Mouse (Mus musculus) hindbrain, embryonic 15.5 days (tissue): ENCODE results near the gene Col4a5. TPM values are rescaled to one million over a fixed set of nuclear protein-coding genes. Genes with fewer than 3 reads are reported as not detected.
A peak's percentile ranks its signal among the peaks of the same experiment; 100 is the strongest.

Experiments
- ATAC-seq: fragments of 200-750 bp; cut with Nextera tagmentation; 2 replicates; pipeline ENCODE4 v1.8.0; 2017; ENCODE audit warnings: low read depth, moderate number of reproducible peaks, moderate TSS enrichment; ENCODE audit not compliant: low FRiP score
- H3K27ac ChIP-seq: fragments of 300-500 bp; sonication (generic); replicated peaks from 2 replicates; pipeline ENCODE4 v1.5.1; 2015; ENCODE audit warnings: mild to moderate bottlenecking, inconsistent platforms
- H3K27me3 ChIP-seq: fragments of 300-500 bp; sonication (generic); 2 replicates; pipeline ENCODE4 v1.6.1; 2015; ENCODE audit warnings: control low read depth, inconsistent platforms
- H3K36me3 ChIP-seq: fragments of 300-500 bp; sonication (generic); 2 replicates; pipeline ENCODE4 v1.6.1; 2015; ENCODE audit warnings: control low read depth, inconsistent platforms
- H3K4me1 ChIP-seq: fragments of 300-500 bp; sonication (generic); replicated peaks from 2 replicates; pipeline ENCODE4 v1.6.1; 2015; ENCODE audit warnings: control low read depth, inconsistent platforms
- H3K4me2 ChIP-seq: fragments of 300-500 bp; sonication (generic); 2 replicates; pipeline ENCODE4 v1.6.1; 2015; ENCODE audit warnings: moderate library complexity, mild to moderate bottlenecking, inconsistent platforms
- H3K4me3 ChIP-seq: fragments of 300-500 bp; sonication (generic); 2 replicates; pipeline ENCODE4 v1.5.1; 2015; ENCODE audit warnings: mild to moderate bottlenecking, inconsistent platforms
- H3K9ac ChIP-seq: fragments of 300-500 bp; sonication (generic); 2 replicates; pipeline ENCODE4 v1.6.1; 2015; ENCODE audit warnings: inconsistent platforms
- H3K9me3 ChIP-seq: fragments of 300-500 bp; sonication (generic); 2 replicates; pipeline ENCODE4 v1.6.1; 2016; ENCODE audit warnings: control low read depth, inconsistent platforms
- WGBS: fragments of 180-500 bp; shearing (Covaris S2); methylation state at CpG from one replicate; pipeline ENCODE4 v1.1.7; 2015; 5-methylcytosine and 5-hydroxymethylcytosine counted together
- polyA plus RNA-seq: library from polyadenylated mRNA; unstranded; fragments of >200 nt; fragmentation: Nextera tagmentation; extraction: Ambion mirVana; gene quantifications from 2 replicates; pipeline ENCODE4 v1.2.1, GENCODE M21; 2015

The Col4a5 gene
- 10.5 and 10.8 TPM in 2 replicates for polyA plus RNA-seq

GRCm38 (mm10) chrX:141475110-141475509 lies at the start of gene Col4a5:
Col4a5 (plus strand) TSS chrX:141475385.
- peak within 1 kb of the TSS; percentile 43 for H3K4me3 ChIP-seq
- peak within 1 kb of the TSS; percentile 72 for H3K4me2 ChIP-seq
- WGBS, result 15% methylated on average over 13 of the region's 13 CpGs
- H3K9ac ChIP-seq, result peak within 1 kb of the TSS; percentile 33
- peak; percentile 81 for ATAC-seq
- peaks cover 19% of the 10 kb centered on the region for H3K27me3 ChIP-seq
- H3K4me1 ChIP-seq, result no peaks in the 10 kb centered on the region
- no peaks in the 10 kb centered on the region for H3K9me3 ChIP-seq
- no peak within 1 kb of the TSS for H3K27ac ChIP-seq
- no peaks in the 10 kb centered on the region for H3K36me3 ChIP-seq

- Histone ChIP-seq H3K4me1 (no peaks in the 10 kb centered on the region), H3K27ac (no peak overlapping the region), H3K9ac (no peak overlapping the region), H3K9me3 (no peaks in the 10 kb centered on the region), H3K4me3 (no peak overlapping the region), H3K27me3 (no peaks in the 10 kb centered on the region), H3K4me2 (no peak overlapping the region), H3K36me3 (no peaks in the 10 kb centered on the region)
- 89% methylated on average over 6 of the region's 6 CpGs for WGBS
- ATAC-seq, result no peak
Measured at GRCm38 (mm10) chrX:141436780-141437179, 38.4 kb upstream of the Col4a5 start.

DNA sequence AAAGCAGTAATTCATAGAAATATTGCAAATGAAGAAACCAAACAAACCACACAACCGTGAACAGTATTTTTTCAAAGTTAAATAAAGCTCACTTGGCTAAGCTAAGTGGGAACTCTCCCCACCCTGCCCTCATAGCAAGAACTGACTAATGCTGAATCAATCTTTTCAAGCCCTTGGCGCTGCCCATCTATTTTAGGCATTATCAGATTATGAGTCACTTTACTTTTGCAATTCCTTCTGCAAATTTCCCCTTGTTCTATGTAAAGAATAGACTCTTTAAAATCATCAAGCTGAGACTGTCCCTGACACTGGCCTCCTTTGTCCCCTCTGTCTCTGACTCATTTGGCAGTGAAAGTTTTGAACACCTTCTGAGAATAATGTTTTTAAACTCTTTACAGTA lies 35.8 kb upstream of the Col4a5 start:
- Histone ChIP-seq H3K27me3 (0 out of 2 replicates have a peak, but pooled peaks cover 4% of the 10 kb centered on the region), H3K4me2 (no peak overlapping the region), H3K9ac (no peak overlapping the region), H3K36me3 (no peaks in the 10 kb centered on the region), H3K4me3 (no peak overlapping the region), H3K27ac (no peak overlapping the region), H3K4me1 (no peaks in the 10 kb centered on the region), H3K9me3 (no peaks in the 10 kb centered on the region)
- 70% methylated on average over 2 of the region's 2 CpGs for WGBS
- ATAC-seq, result no peak

- Histone ChIP-seq H3K4me3 (no peak overlapping the region), H3K4me1 (no peaks in the 10 kb centered on the region), H3K27ac (no peak overlapping the region), H3K9me3 (no peaks in the 10 kb centered on the region), H3K4me2 (no peak overlapping the region), H3K27me3 (0 out of 2 replicates have a peak, but pooled peaks cover 18% of the 10 kb centered on the region), H3K9ac (no peak overlapping the region), H3K36me3 (no peaks in the 10 kb centered on the region)
- no peak for ATAC-seq
- 90% methylated on average over 1 of the region's 1 CpGs for WGBS
Measured at GRCm38 (mm10) chrX:141447936-141448335, 27.2 kb upstream of the Col4a5 start.

DNA sequence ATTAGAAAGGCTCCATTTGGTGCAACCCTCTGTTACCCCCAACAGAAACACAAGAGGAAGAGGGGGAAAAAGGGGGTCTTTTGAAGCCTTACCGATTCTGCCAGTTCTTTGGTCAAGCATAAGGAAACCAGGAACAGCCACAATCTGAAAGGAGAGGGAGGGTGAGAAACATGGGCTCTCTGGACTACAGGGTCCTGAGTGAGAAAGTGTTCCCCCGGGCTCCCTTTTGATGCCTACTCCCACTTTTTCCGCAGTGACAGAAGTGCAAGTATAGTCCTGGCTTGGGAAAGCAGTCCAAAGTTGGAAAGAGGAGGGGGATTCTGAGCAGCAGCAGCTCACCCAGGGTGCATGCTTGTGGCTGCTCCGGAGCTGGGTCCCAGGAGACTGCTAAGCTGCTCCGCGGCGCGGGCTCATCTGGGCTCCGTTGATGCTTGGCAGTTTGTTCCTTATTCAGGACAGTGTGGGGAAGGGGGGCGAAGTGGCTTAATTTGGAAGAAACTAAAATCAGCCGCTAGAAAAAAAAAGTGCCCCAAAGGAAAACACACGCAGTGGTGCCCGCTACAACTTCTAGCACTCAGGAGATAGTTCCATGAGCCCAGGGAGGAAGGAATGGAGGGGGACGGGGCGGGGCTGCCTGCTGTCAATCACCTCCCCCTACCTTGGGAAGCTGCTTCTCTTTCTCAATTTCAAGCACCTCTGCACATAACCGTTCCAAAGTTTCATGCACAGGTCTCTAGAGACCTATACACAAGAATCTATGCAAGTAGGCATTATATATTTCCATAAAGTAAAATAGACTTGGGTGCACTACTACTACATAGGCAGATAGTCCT lies 1.5 kb upstream of the Col4a5 start, which contains the start of gene Col4a6:
Col4a6 (minus strand) TSS at position 607 of the 833 bp plus-strand sequence.
- no peak within 1 kb of the TSS for H3K27ac ChIP-seq
- peak within 1 kb of the TSS; percentile 43 for H3K4me3 ChIP-seq
- H3K4me2 ChIP-seq, result peak within 1 kb of the TSS; percentile 72
- WGBS, result 15% methylated on average over 16 of the region's 16 CpGs
- H3K27me3 ChIP-seq, result peaks cover 19% of the 10 kb centered on the region
- H3K9me3 ChIP-seq, result no peaks in the 10 kb centered on the region
- no peaks in the 10 kb centered on the region for H3K36me3 ChIP-seq
- no peaks in the 10 kb centered on the region for H3K4me1 ChIP-seq
- peak; percentile 63; the same call in 1 of the 2 replicates for ATAC-seq
- no peak within 1 kb of the TSS for H3K9ac ChIP-seq

DNA sequence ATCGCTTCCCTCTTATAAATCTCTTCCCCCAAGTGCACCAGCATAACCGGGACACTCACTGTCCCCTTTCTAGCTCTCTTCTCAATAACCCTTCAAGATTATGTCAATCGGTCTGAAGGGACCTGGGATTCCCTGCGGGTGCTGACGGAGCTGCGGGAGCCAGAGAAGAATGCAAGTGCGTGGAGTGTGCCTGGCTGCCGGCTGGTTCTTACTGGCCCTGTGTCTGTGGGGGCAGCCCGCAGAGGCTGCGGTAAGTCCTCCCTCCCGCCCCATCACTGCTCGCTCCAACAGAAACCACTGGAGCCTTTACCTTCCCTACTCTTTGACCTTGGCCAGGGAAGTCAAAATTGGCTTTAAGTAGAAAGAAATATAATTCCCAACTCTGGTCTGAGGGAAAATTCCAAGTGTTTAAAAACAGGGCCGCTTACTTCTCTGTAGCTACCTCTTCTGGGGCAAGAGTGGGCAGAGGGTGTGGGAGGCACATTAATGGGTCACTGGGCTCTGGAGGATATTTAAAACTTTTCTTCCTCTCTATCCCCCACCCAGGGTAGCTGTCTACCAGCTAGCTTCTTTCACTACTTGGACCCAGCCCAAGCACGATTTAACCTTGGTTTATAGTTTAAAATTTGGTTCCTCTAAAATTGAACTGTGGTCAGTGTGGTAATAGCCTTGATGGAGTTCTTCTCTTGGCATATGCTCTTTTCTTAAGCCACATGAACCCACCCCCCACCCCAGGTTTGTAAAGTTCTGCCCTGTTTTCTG lies 562 bp downstream of the Col4a5 start:
- Histone ChIP-seq H3K36me3 (no peaks in the 10 kb centered on the region), H3K4me1 (no peaks in the 10 kb centered on the region), H3K27ac (no peak overlapping the region), H3K9me3 (no peaks in the 10 kb centered on the region), H3K4me3 (peak overlapping the region; percentile 43), H3K27me3 (peaks cover 16% of the 10 kb centered on the region), H3K4me2 (peak overlapping the region; percentile 72), H3K9ac (peak overlapping the region; percentile 33)
- ATAC-seq, result peak; percentile 68; the same call in 1 of the 2 replicates
- 23% methylated on average over 14 of the region's 14 CpGs for WGBS

GRCm38 (mm10) chrX:141494545-141494944 lies 19.4 kb downstream of the Col4a5 start:
- no peaks in the 10 kb centered on the region for H3K36me3 ChIP-seq
- no peak overlapping the region for H3K9ac ChIP-seq
- H3K4me2 ChIP-seq, result no peak overlapping the region
- H3K9me3 ChIP-seq, result no peaks in the 10 kb centered on the region
- no peak overlapping the region for H3K4me3 ChIP-seq
- ATAC-seq, result no peak
- WGBS, result 59% methylated on average over 4 of the region's 4 CpGs
- H3K27ac ChIP-seq, result no peak overlapping the region
- H3K27me3 ChIP-seq, result 0 out of 2 replicates have a peak, but pooled peaks cover 3% of the 10 kb centered on the region
- H3K4me1 ChIP-seq, result no peaks in the 10 kb centered on the region

DNA sequence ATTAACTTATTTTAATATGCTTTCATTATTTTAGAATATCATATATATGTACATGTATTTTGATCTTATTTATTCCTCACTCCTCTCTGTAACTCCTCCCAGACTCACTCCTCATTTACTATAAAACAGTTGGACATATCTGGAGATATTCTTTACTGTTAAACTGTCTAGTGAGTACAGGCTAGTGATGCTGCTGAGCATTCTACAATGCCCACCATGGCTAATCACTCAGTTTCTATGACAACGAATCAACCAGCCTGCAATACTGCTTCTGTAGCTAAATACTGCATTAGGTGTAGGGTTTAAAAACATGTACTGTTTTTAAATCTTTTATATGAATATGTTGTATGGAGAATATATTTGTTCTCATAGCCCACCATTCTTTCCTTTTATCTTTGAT lies 27.9 kb downstream of the Col4a5 start:
- Histone ChIP-seq H3K4me1 (no peaks in the 10 kb centered on the region), H3K9me3 (no peaks in the 10 kb centered on the region), H3K27ac (no peak overlapping the region), H3K4me2 (no peak overlapping the region), H3K9ac (no peak overlapping the region), H3K36me3 (no peaks in the 10 kb centered on the region), H3K27me3 (0 out of 2 replicates have a peak, but pooled peaks cover 2% of the 10 kb centered on the region), H3K4me3 (no peak overlapping the region)
- ATAC-seq, result no peak
- WGBS, result 83% methylated on average over 1 of the region's 1 CpGs

DNA sequence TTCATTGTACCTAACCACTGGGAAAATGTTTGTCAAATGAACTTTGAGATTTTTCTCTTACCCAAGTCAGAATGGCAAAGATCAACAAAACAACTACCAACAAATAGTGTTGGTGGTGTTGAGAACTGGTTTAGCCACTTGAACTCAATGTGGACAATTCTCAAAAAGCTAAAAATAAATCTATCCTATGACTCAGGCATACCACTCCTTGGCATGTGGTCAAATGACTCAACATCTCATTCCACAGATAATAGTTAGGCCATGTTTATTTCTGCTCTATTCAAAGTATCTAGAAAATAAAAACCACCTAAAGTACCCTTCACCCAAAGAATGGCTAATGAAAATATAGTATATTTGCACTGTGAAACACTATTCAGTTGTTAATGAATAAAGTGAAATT lies 58.3 kb downstream of the Col4a5 start:
- Histone ChIP-seq H3K4me2 (no peak overlapping the region), H3K9ac (no peak overlapping the region), H3K9me3 (no peaks in the 10 kb centered on the region), H3K4me1 (no peaks in the 10 kb centered on the region), H3K27ac (no peak overlapping the region), H3K36me3 (no peaks in the 10 kb centered on the region), H3K4me3 (no peak overlapping the region), H3K27me3 (no peaks in the 10 kb centered on the region)
- ATAC-seq, result no peak

- no peaks in the 10 kb centered on the region for H3K27me3 ChIP-seq
- no peak for ATAC-seq
- H3K36me3 ChIP-seq, result no peaks in the 10 kb centered on the region
- no peaks in the 10 kb centered on the region for H3K4me1 ChIP-seq
- no peak overlapping the region for H3K27ac ChIP-seq
- no peak overlapping the region for H3K9ac ChIP-seq
- no peak overlapping the region for H3K4me3 ChIP-seq
- H3K9me3 ChIP-seq, result no peaks in the 10 kb centered on the region
- no peak overlapping the region for H3K4me2 ChIP-seq
- 91% methylated on average over 2 of the region's 2 CpGs for WGBS
Measured at GRCm38 (mm10) chrX:141547471-141547870, 72.3 kb downstream of the Col4a5 start.

DNA sequence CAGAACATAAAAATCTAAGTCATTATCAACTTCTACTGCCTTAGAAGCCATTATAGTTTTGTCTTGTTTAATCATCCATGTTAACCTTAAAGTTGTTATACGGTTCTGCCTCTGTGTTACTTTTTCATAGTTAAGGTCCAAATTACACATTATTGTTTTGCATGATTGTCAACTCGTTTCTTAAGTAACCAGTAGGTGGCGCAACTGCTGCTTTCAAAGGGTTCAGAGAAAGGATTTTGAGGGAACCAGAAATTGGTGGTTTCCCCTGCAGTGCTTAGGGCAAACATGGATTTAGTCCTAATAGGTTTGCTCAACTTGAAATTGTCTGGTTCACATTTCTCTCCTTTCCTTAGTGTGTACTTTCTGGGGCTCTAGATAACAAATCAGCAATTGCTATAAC lies 115.1 kb downstream of the Col4a5 start:
- Histone ChIP-seq H3K9me3 (no peaks in the 10 kb centered on the region), H3K27me3 (0 out of 2 replicates have a peak, but pooled peaks cover 2% of the 10 kb centered on the region), H3K27ac (no peak overlapping the region), H3K4me2 (no peak overlapping the region), H3K36me3 (no peaks in the 10 kb centered on the region), H3K9ac (no peak overlapping the region), H3K4me1 (no peaks in the 10 kb centered on the region), H3K4me3 (no peak overlapping the region)
- 32% methylated on average over 3 of the region's 3 CpGs for WGBS
- no peak for ATAC-seq

- Histone ChIP-seq H3K36me3 (no peaks in the 10 kb centered on the region), H3K27ac (no peak overlapping the region), H3K27me3 (peaks cover 48% of the 10 kb centered on the region), H3K4me2 (peak overlapping the region; percentile 80), H3K4me1 (peaks cover 18% of the 10 kb centered on the region), H3K4me3 (peak overlapping the region; percentile 41), H3K9me3 (no peaks in the 10 kb centered on the region), H3K9ac (no peak overlapping the region)
- ATAC-seq, result no peak
- WGBS, result 15% methylated on average over 33 of the region's 33 CpGs
Measured at GRCm38 (mm10) chrX:141721725-141722124, 246.5 kb downstream of the Col4a5 start.
